Mouse (Mus musculus) intestine, embryonic 15.5 days (tissue): Measurements from ENCODE around the gene Apobr. TPM values are rescaled to one million over a fixed set of nuclear protein-coding genes. Genes with fewer than 3 reads are reported as not detected.

Experiments used
- ATAC-seq: fragments of 200-750 bp; cut with Nextera tagmentation; 2 replicates; pipeline ENCODE4 v1.8.0; 2017; ENCODE audit warnings: moderate TSS enrichment, moderate library complexity
- H3K27ac ChIP-seq: fragments of 300-500 bp; sonication (generic); 2 replicates; pipeline ENCODE4 v1.5.1; 2015; ENCODE audit warnings: mild to moderate bottlenecking, inconsistent platforms
- H3K27me3 ChIP-seq: fragments of 300-500 bp; sonication (generic); replicated peaks from 2 replicates; pipeline ENCODE4 v1.6.1; 2015; ENCODE audit warnings: inconsistent platforms
- H3K36me3 ChIP-seq: fragments of 300-500 bp; sonication (generic); 2 replicates; pipeline ENCODE4 v1.6.1; 2015; ENCODE audit warnings: inconsistent platforms
- H3K4me1 ChIP-seq: fragments of 300-500 bp; sonication (generic); replicated peaks from 2 replicates; pipeline ENCODE4 v1.6.1; 2015; ENCODE audit warnings: inconsistent platforms
- H3K4me2 ChIP-seq: fragments of 300-500 bp; sonication (generic); replicated peaks from 2 replicates; pipeline ENCODE4 v1.6.1; 2015; ENCODE audit warnings: mild to moderate bottlenecking, inconsistent platforms
- H3K4me3 ChIP-seq: fragments of 300-500 bp; sonication (generic); replicated peaks from 2 replicates; pipeline ENCODE4 v1.5.1; 2015; ENCODE audit warnings: inconsistent platforms
- H3K9ac ChIP-seq: fragments of 300-500 bp; sonication (generic); 2 replicates; pipeline ENCODE4 v1.6.1; 2015; ENCODE audit warnings: inconsistent platforms
- H3K9me3 ChIP-seq: fragments of 300-500 bp; sonication (generic); 2 replicates; pipeline ENCODE4 v1.6.1; 2016; ENCODE audit warnings: inconsistent platforms
- WGBS: fragments of 180-500 bp; shearing (Covaris S2); methylation state at CpG from one replicate; pipeline ENCODE4 v1.1.7; 2015; 5-methylcytosine and 5-hydroxymethylcytosine counted together
- polyA plus RNA-seq: library from polyadenylated mRNA; unstranded; fragments of >200 nt; fragmentation: Nextera tagmentation; extraction: Ambion mirVana; gene quantifications from 2 replicates; pipeline ENCODE4 v1.2.1, GENCODE M21; 2015

The Apobr gene
- 0.75 and 1.8 TPM in 2 replicates for polyA plus RNA-seq

DNA sequence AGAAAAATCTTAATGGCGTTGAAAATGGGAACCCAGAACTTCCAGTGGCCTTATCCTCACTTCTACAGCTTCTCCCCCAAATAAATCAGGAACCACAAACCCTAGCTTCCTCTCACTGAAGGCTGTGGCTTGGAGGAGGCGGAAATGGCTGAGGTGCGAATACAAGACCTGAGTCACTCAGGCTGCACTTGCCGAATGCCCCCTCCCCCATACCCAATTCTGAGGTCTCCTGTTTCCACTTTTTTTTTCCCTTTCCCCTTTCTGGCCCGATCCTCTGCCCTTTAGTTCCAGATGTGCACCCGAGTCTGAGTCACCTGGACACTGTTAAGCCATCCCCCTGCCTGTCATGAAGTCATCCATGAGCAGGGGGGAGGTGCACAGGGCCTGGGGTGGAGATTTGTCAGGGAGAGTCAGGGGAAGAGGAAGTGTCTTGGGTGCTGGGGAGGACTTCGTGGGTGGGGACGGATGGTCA, at the start of gene Apobr:
TSS of gene Apobr (plus strand) at position 437 of the 472 bp plus-strand sequence.
- no peaks in the 10 kb centered on the region for H3K9me3 ChIP-seq
- H3K9ac ChIP-seq = no peak within 1 kb of the TSS; the same call in 1 of the 2 replicates
- no peak within 1 kb of the TSS for H3K27ac ChIP-seq
- H3K4me3 ChIP-seq = no peak within 1 kb of the TSS; the same call in 1 of the 2 replicates
- 0 out of 2 replicates have a peak, but pooled peaks cover 4% of the 10 kb centered on the region for H3K27me3 ChIP-seq
- 71% methylated on average over 8 of the region's 8 CpGs for WGBS
- H3K4me2 ChIP-seq = peak within 1 kb of the TSS; percentile 80
- ATAC-seq = no peak
- H3K4me1 ChIP-seq = peaks cover 4% of the 10 kb centered on the region; the same call in 1 of the 2 replicates
- no peaks in the 10 kb centered on the region for H3K36me3 ChIP-seq

DNA sequence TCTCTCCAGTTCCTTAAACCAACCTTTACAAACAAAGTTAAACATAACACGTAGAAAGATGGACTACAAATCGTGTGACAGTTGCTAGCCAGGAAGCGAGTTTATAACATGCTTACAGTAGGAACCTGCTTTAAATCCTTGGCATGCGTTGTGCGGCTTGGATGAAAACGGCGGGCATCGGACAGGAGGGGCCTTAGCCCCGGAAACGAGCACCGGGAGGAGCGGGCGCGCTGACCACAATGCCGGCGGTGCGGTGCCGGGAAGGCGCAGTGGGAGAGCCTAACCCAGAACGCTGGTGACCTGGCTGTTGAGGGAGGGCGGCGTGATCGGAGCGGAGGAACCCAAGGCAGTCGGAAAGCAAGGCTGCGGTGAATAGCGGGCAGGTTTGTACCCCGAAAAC, 49.0 kb upstream of the Apobr start:
- Histone ChIP-seq H3K4me3 (peak overlapping the region; percentile 42), H3K27ac (no peak overlapping the region), H3K4me2 (peak overlapping the region; percentile 91), H3K9ac (peak overlapping the region; percentile 50), H3K9me3 (no peaks in the 10 kb centered on the region), H3K36me3 (no peaks in the 10 kb centered on the region), H3K4me1 (no peaks in the 10 kb centered on the region; the same call in 1 of the 2 replicates), H3K27me3 (peaks cover 6% of the 10 kb centered on the region; the same call in 1 of the 2 replicates)
- ATAC-seq = no peak
- WGBS = 1% methylated on average over 28 of the region's 28 CpGs

DNA sequence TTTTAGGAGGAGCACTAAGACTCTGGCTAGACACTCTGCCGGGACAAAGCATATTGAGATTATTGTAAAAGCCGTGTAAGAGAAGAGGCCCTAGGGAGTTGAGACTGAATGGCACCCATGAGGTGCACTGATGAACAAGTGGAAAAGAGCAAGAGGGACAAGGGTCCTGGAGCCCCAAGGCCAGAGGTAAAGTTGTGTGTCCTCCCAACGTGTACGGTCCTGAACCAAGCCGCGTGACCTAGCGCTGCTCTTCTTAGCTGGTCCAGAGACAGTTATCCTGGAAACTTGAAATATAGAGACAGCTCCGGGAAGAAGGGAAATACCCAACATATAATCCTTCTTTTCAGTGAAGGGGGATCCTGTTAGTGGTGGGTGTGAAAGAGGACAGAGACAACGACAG, 48.3 kb upstream of the Apobr start:
- Histone ChIP-seq H3K9ac (no peak overlapping the region), H3K36me3 (no peaks in the 10 kb centered on the region), H3K4me3 (no peak overlapping the region), H3K27me3 (peaks cover 6% of the 10 kb centered on the region; the same call in 1 of the 2 replicates), H3K9me3 (no peaks in the 10 kb centered on the region), H3K27ac (no peak overlapping the region), H3K4me1 (no peaks in the 10 kb centered on the region; the same call in 1 of the 2 replicates), H3K4me2 (peak overlapping the region; percentile 91)
- WGBS = 63% methylated on average over 9 of the region's 9 CpGs
- ATAC-seq = no peak

DNA sequence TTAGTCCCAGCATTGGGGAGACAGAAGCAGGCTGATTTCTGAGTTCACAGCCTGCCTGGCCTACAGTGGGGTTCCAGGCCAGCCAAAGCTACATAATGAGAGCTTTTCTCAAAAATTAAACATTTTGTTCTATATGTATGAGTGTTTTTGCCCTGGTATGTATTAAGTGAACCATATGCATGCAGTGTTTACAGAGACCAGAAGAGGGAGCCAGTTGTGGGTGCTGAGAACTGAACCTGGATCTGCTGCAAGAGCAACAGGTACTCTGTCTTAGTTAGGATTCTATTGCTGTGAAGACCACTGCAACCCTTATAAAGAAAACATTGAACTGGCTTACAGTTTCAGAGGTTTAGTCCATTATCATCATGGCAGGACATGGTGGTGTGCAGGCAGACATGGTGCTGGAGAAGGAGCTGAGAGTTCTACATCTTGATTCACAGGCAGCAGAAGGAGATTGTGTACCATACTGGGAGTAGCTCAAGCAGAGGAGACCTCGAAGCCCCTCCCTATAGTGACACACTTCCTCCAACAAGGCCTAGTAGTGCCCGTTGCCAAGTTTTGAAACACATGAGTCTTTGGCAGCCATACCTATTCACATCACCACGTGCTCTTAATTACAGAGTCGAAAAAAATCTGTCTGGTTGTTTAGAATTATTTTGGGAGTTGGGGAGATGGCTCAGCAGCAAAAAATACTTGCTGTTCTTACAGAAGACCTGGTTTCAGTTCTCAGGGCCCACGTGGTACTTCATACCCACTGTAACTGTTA, 46.7 kb upstream of the Apobr start:
- Histone ChIP-seq H3K4me3 (no peak overlapping the region), H3K9ac (no peak overlapping the region), H3K36me3 (no peaks in the 10 kb centered on the region), H3K27ac (no peak overlapping the region), H3K4me2 (no peak overlapping the region), H3K4me1 (no peaks in the 10 kb centered on the region; the same call in 1 of the 2 replicates), H3K27me3 (peaks cover 6% of the 10 kb centered on the region; the same call in 1 of the 2 replicates), H3K9me3 (no peaks in the 10 kb centered on the region)
- WGBS = 77% methylated on average over 5 of the region's 5 CpGs
- ATAC-seq = no peak

DNA sequence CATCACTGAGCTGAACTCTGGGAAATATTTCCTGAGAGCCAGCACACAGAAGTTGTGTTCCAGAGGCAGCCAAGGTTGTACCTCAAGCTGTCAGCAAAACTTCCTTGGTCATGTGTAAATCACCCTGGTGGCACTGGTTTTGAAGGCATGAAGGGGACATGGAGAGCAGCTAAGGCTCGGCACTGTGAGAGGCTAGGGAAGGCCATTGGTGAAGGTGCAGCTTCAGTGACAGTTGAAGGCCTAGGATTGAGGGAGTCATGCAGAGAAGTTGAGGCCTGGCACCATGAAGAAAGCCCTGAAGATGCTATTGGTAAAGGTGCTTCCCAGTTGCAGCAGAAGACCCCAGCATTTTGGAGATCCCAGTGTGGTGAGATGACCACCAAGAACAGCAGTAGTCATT, 43.1 kb upstream of the Apobr start:
- Histone ChIP-seq H3K27me3 (peaks cover 4% of the 10 kb centered on the region; the same call in 1 of the 2 replicates), H3K27ac (no peak overlapping the region), H3K36me3 (peaks cover 11% of the 10 kb centered on the region), H3K4me3 (no peak overlapping the region), H3K4me1 (no peaks in the 10 kb centered on the region), H3K4me2 (no peak overlapping the region), H3K9ac (no peak overlapping the region), H3K9me3 (no peaks in the 10 kb centered on the region)
- WGBS = 86% methylated on average over 1 of the region's 1 CpGs
- no peak for ATAC-seq

GRCm38 (mm10) chr7:126545631-126546030, 39.1 kb upstream of the Apobr start:
- Histone ChIP-seq H3K36me3 (peaks cover 43% of the 10 kb centered on the region), H3K27me3 (no peaks in the 10 kb centered on the region), H3K9ac (no peak overlapping the region), H3K27ac (no peak overlapping the region), H3K4me3 (no peak overlapping the region), H3K9me3 (no peaks in the 10 kb centered on the region), H3K4me2 (no peak overlapping the region), H3K4me1 (no peaks in the 10 kb centered on the region)
- no peak for ATAC-seq
- WGBS = 89% methylated on average over 2 of the region's 2 CpGs

DNA sequence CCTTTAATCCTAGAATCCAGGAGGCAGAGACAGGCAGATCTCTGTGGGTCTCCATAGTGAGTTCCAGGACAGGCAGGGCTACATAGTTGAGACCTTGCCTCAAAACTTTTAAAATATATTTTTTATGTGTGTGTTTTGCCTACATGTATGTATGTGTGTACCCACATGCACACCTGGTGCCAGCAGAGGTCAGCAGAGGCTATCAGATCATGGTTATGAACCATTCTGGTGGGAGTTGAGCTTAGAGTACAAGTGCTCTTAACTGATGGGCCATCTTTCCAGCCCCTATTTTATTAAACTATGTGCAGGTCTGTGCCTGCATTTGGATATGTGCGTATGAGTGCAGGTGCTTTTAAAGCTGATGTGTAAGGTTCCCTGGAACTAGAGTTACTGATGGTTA, 29.9 kb upstream of the Apobr start:
- Histone ChIP-seq H3K4me3 (no peak overlapping the region), H3K36me3 (peaks cover 66% of the 10 kb centered on the region), H3K27me3 (no peaks in the 10 kb centered on the region), H3K4me1 (no peaks in the 10 kb centered on the region), H3K9me3 (no peaks in the 10 kb centered on the region), H3K4me2 (no peak overlapping the region), H3K27ac (no peak overlapping the region), H3K9ac (no peak overlapping the region)
- no peak for ATAC-seq
- 94% methylated on average over 1 of the region's 1 CpGs for WGBS

DNA sequence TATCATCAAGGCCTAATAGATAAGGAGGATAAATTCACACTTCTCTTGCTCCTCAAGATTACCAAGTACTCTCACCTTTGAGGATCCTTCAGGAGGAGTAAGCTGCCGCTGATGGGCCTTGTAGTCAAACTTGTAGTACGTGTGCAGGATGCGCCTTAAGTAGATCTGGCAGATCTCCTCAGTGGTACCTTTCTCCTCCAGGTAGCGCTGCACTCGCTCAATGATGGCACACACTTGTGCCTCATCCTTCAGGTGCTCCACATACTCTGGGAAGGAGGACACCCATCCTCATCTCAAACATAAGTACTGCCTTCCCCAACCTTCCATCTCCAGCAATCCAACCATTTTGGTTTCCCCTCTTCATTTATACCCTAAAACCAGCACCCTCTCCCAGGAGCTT, 28.1 kb upstream of the Apobr start:
- no peak for ATAC-seq
- Histone ChIP-seq H3K4me2 (no peak overlapping the region), H3K9me3 (no peaks in the 10 kb centered on the region), H3K4me1 (no peaks in the 10 kb centered on the region), H3K4me3 (no peak overlapping the region), H3K27ac (no peak overlapping the region), H3K36me3 (peaks cover 67% of the 10 kb centered on the region), H3K9ac (no peak overlapping the region), H3K27me3 (no peaks in the 10 kb centered on the region)
- WGBS = 95% methylated on average over 5 of the region's 5 CpGs

DNA sequence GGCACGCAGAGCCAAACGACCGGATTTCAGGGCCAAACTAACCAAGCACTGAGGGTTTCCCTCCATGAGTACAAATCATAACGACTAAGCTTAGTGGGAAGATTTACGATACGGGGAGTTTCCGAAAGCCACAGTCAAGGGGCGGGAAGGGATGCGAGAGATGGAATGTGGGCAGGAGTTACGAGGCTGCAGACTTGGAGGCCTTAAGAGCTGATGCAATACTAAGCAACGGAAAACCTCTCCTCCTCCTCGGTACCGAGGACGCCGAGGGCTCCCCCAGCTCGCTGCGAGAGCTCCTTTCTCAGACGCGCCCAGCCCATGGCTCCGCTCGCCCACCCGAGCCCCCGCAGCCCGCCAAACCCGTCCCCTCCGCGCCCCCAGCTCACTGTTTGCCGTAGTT, 19.0 kb upstream of the Apobr start:
- Histone ChIP-seq H3K4me3 (peak overlapping the region; percentile 98), H3K9ac (peak overlapping the region; percentile 86), H3K4me1 (peaks cover 4% of the 10 kb centered on the region; the same call in 1 of the 2 replicates), H3K9me3 (no peaks in the 10 kb centered on the region), H3K27ac (peak overlapping the region; percentile 87), H3K4me2 (peak overlapping the region; percentile 59), H3K36me3 (peaks cover 19% of the 10 kb centered on the region), H3K27me3 (no peaks in the 10 kb centered on the region)
- ATAC-seq = peak; percentile 42
- under 1% methylated on average over 28 of the region's 28 CpGs for WGBS

DNA sequence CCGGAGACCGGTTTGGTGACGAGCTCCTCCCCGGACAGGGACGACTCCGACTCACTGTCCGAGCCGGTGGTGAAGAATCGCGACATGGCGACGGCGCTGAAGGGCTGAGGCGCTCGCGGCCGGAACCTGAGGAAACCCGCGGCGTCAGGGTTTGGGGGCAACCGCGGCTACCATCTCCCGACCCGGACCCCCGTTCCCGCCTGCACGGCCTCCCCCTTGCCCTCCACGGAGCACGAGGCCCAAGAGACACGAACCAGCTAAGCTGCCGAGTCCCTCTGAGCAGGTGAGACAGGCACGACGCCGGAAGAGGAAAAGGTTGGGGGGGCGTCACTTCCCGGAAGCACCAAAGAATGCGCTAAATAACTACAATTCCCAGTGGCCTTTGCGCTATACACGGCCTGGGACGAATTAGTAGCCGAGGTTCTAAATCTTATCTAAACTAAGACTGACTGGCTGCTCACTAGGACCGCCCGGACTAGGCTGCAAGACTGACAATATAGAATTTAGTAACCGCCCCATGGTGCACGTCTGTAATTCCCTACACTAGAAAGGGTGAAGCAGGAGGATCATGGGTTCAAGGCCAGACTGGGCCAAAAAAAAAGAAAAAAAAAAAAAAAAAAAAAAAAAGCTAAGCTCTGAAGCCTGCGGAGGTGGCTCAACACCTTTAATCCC, 18.5 kb upstream of the Apobr start, which contains the start of gene Eif3c:
TSS of gene Eif3c (minus strand) at position 318 of the 672 bp plus-strand sequence.
- H3K4me2 ChIP-seq = peak within 1 kb of the TSS; percentile 59
- WGBS = under 1% methylated on average over 46 of the region's 46 CpGs
- no peaks in the 10 kb centered on the region for H3K27me3 ChIP-seq

DNA sequence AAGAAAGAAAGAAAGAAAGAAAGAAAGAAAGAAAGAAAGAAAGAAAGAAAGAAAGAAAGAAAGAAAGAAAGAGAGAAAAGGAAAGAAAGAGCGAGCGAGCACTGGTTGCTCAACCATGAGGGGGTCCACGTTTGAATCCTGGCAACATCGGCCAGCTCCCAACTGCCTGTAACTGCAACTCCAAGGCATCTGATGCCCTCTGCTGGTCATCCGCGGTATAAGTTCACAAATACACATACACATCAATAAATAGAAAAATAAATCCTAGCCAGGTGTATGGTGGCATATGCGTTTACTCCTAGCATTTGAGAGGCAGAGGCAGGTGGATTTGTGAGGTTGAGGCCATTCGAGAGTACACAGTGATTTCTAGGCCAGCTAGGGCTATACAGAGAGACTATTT, 7.8 kb upstream of the Apobr start:
- no peak for ATAC-seq
- no peak overlapping the region for H3K4me3 ChIP-seq
- H3K36me3 ChIP-seq = no peaks in the 10 kb centered on the region
- no peaks in the 10 kb centered on the region for H3K27me3 ChIP-seq
- H3K4me1 ChIP-seq = no peaks in the 10 kb centered on the region
- H3K27ac ChIP-seq = no peak overlapping the region
- no peak overlapping the region for H3K9ac ChIP-seq
- H3K9me3 ChIP-seq = no peaks in the 10 kb centered on the region
- no peak overlapping the region for H3K4me2 ChIP-seq
- WGBS = 58% methylated on average over 8 of the region's 8 CpGs

More for the DNA sequence above, 18.5 kb upstream of the Apobr start, which contains the start of gene Eif3c:
- H3K9ac ChIP-seq = peak within 1 kb of the TSS; percentile 86
- peak within 1 kb of the TSS; percentile 98 for H3K4me3 ChIP-seq
- ATAC-seq = peak; percentile 97
- no peaks in the 10 kb centered on the region for H3K9me3 ChIP-seq
- H3K36me3 ChIP-seq = peaks cover 14% of the 10 kb centered on the region
- H3K4me1 ChIP-seq = peaks cover 4% of the 10 kb centered on the region; the same call in 1 of the 2 replicates
- H3K27ac ChIP-seq = peak within 1 kb of the TSS; percentile 87

GRCm38 (mm10) chr7:126579172-126579571, 5.6 kb upstream of the Apobr start:
- H3K4me1 ChIP-seq = no peaks in the 10 kb centered on the region; the same call in 1 of the 2 replicates
- H3K27me3 ChIP-seq = no peaks in the 10 kb centered on the region
- H3K9ac ChIP-seq = no peak overlapping the region
- H3K4me2 ChIP-seq = no peak overlapping the region
- no peak for ATAC-seq
- H3K9me3 ChIP-seq = no peaks in the 10 kb centered on the region
- 49% methylated on average over 8 of the region's 8 CpGs for WGBS
- no peaks in the 10 kb centered on the region for H3K36me3 ChIP-seq
- H3K4me3 ChIP-seq = no peak overlapping the region
- H3K27ac ChIP-seq = no peak overlapping the region
